7 mouse cellular contexts compared by ENCODE assay signal in genomic region chr6:72407119-72407518, GRCm38 (mm10). TPM values are rescaled to one million over a fixed set of nuclear protein-coding genes. Genes with fewer than 3 reads are reported as not detected.
DNase-seq lines count a peak whose midpoint lies in the region; ATAC-seq and TF ChIP-seq lines count a peak whose summit lies in the region.

No protein-coding gene starts in this region.

- WGBS in intestine, embryonic 15.5 days, result 3% methylated on average over 5 of the region's 5 CpGs
- WGBS in midbrain, embryonic 11.5 days, result 3% methylated on average over 5 of the region's 5 CpGs
- WGBS in small intestine, adult 2 months, result 6% methylated on average over 5 of the region's 5 CpGs

- ATAC-seq in intestine, embryonic 15.5 days, result peak; percentile 76
- ATAC-seq in midbrain, embryonic 11.5 days (ENCODE audit: low FRiP score), result peak; percentile 68

- no peaks in the 10 kb centered on the region for H3K9me3 ChIP-seq in intestine, embryonic 15.5 days
- no peaks in the 10 kb centered on the region for H3K9me3 ChIP-seq in midbrain, embryonic 11.5 days (ENCODE audit: control insufficient read depth, low read length)

- no peak for TF ChIP-seq POLR2A in small intestine, adult 2 months (IDR thresholded peaks at IDR 0.05; ENCODE audit: low read depth, low read length)

- H3K4me1 ChIP-seq in intestine, embryonic 15.5 days (replicated peaks), result no peaks in the 10 kb centered on the region
- H3K4me1 ChIP-seq in midbrain, embryonic 11.5 days (ENCODE audit: control insufficient read depth, insufficient read depth, low read length), result no peaks in the 10 kb centered on the region
- no peaks in the 10 kb centered on the region for H3K4me1 ChIP-seq in small intestine, adult 2 months (ENCODE audit: control insufficient read depth, insufficient read depth, insufficient read length, low read length)

- intact Hi-C loops in left cerebral cortex, postnatal 36 days (cut with DNase I), result loop anchor here (5.0 kb wide), 1 partner anchor 40 kb away; the partner anchor contains the start of gene Rnf181

- H3K27ac ChIP-seq in intestine, embryonic 15.5 days, result no peak overlapping the region
- H3K27ac ChIP-seq in midbrain, embryonic 11.5 days (ENCODE audit: low read depth, low read length), result no peak overlapping the region
- no peak overlapping the region for H3K27ac ChIP-seq in small intestine, adult 2 months (ENCODE audit: insufficient read depth, low read depth, low read length)

- H3K27me3 ChIP-seq in intestine, embryonic 15.5 days (replicated peaks), result no peaks in the 10 kb centered on the region
- H3K27me3 ChIP-seq in midbrain, embryonic 11.5 days (ENCODE audit: control insufficient read depth, insufficient read depth, low read length), result no peaks in the 10 kb centered on the region
- no peaks in the 10 kb centered on the region for H3K27me3 ChIP-seq in small intestine, adult 2 months (ENCODE audit: control insufficient read depth, insufficient read depth, low read length)

- no peak overlapping the region for H3K9ac ChIP-seq in intestine, embryonic 15.5 days
- H3K9ac ChIP-seq in midbrain, embryonic 11.5 days (ENCODE audit: low read length), result no peak overlapping the region

- DNase-seq in WW6 (ENCODE audit: low read depth, low spot score), result peak; percentile 74
- DNase-seq in cerebellum, postnatal 14 days, result peak; percentile 86 to 91
- DNase-seq in gastrocnemius, adult 18-20 months (ENCODE audit: low spot score), result peak; percentile 86
- peak; percentile 74 for DNase-seq in left cerebral cortex, postnatal 36 days (ENCODE audit: low spot score in 2 of 2)
- peak; percentile 98 for DNase-seq in midbrain, embryonic 11.5 days (ENCODE audit: low spot score, missing footprints)

- no peaks in the 10 kb centered on the region for H3K36me3 ChIP-seq in intestine, embryonic 15.5 days
- H3K36me3 ChIP-seq in midbrain, embryonic 11.5 days (ENCODE audit: control insufficient read depth, insufficient read depth, low read length), result no peaks in the 10 kb centered on the region
- no peaks in the 10 kb centered on the region for H3K36me3 ChIP-seq in small intestine, adult 2 months (ENCODE audit: control insufficient read depth, insufficient read depth, low read length)

- H3K4me3 ChIP-seq in intestine, embryonic 15.5 days (replicated peaks), result no peak overlapping the region
- no peak overlapping the region for H3K4me3 ChIP-seq in midbrain, embryonic 11.5 days (ENCODE audit: low read depth, low read length)
- no peak overlapping the region for H3K4me3 ChIP-seq in small intestine, adult 2 months (ENCODE audit: low read depth, low read length)

- H3K4me2 ChIP-seq in intestine, embryonic 15.5 days (replicated peaks), result no peak overlapping the region
- no peak overlapping the region for H3K4me2 ChIP-seq in midbrain, embryonic 11.5 days

- peak; percentile 95 for TF ChIP-seq CTCF in small intestine, adult 2 months (IDR thresholded peaks at IDR 0.05; ENCODE audit: extremely low read depth, insufficient read length, insufficient replicate concordance, low read depth, low read length)

RNA-seq across cellular contexts. Expression of gene Ggcx, which starts 7.0 kb away (rescaled TPM):
- 10 to 100 TPM; 12.2 to 12.7 TPM for total RNA-seq in gastrocnemius, adult 18-20 months (2021)
- 23.8 and 23.9 TPM in 2 replicates for polyA plus RNA-seq in intestine, embryonic 15.5 days (2015; fragmentation: Nextera tagmentation; extraction: Ambion mirVana)
- 10 to 100 TPM; 21.7 to 27.0 TPM for total RNA-seq in left cerebral cortex, postnatal 36 days (2021)
- polyA plus RNA-seq in midbrain, embryonic 11.5 days (2014; fragmentation: Nextera tagmentation; extraction: Ambion mirVana), result 9.4 and 12.2 TPM in 2 replicates
- polyA plus RNA-seq in small intestine, adult 2 months (2012; rRNA removed), result 5.6 and 6.1 TPM in 2 replicates

RNA-seq across cellular contexts. Expression of gene Vamp8, which starts 16.6 kb away (rescaled TPM):
- 10 to 100 TPM; 44.3 to 55.4 TPM for total RNA-seq in gastrocnemius, adult 18-20 months (2021)
- polyA plus RNA-seq in intestine, embryonic 15.5 days (2015; fragmentation: Nextera tagmentation; extraction: Ambion mirVana), result 193 and 229 TPM in 2 replicates
- 10 to 100 TPM; 12.6 to 13.8 TPM for total RNA-seq in left cerebral cortex, postnatal 36 days (2021)
- 27.6 and 32.0 TPM in 2 replicates for polyA plus RNA-seq in midbrain, embryonic 11.5 days (2014; fragmentation: Nextera tagmentation; extraction: Ambion mirVana)
- polyA plus RNA-seq in small intestine, adult 2 months (2012; rRNA removed), result 124 and 243 TPM in 2 replicates

RNA-seq across cellular contexts. Expression of gene Vamp5, which starts 26.9 kb away (rescaled TPM):
- total RNA-seq in gastrocnemius, adult 18-20 months (2021), result 100 to 1,000 TPM; 107 to 121 TPM
- polyA plus RNA-seq in intestine, embryonic 15.5 days (2015; fragmentation: Nextera tagmentation; extraction: Ambion mirVana), result 19.2 and 19.4 TPM in 2 replicates
- 1 to 10 TPM; 4.0 to 4.3 TPM for total RNA-seq in left cerebral cortex, postnatal 36 days (2021)
- polyA plus RNA-seq in midbrain, embryonic 11.5 days (2014; fragmentation: Nextera tagmentation; extraction: Ambion mirVana), result 13.4 and 15.4 TPM in 2 replicates
- 14.8 and 19.8 TPM in 2 replicates for polyA plus RNA-seq in small intestine, adult 2 months (2012; rRNA removed)

RNA-seq across cellular contexts. Expression of gene Mat2a, which starts 32.2 kb away (rescaled TPM):
- 10 to 100 TPM; 97.2 to 98.0 TPM for total RNA-seq in gastrocnemius, adult 18-20 months (2021)
- polyA plus RNA-seq in intestine, embryonic 15.5 days (2015; fragmentation: Nextera tagmentation; extraction: Ambion mirVana), result 290 and 308 TPM in 2 replicates
- total RNA-seq in left cerebral cortex, postnatal 36 days (2021), result 100 to 1,000 TPM; 164 to 176 TPM
- 463 and 499 TPM in 2 replicates for polyA plus RNA-seq in midbrain, embryonic 11.5 days (2014; fragmentation: Nextera tagmentation; extraction: Ambion mirVana)
- 19.5 and 20.1 TPM in 2 replicates for polyA plus RNA-seq in small intestine, adult 2 months (2012; rRNA removed)

RNA-seq across cellular contexts. Expression of gene Rnf181, which starts 40.4 kb away (rescaled TPM):
- 10 to 100 TPM; 27.0 to 27.6 TPM for total RNA-seq in gastrocnemius, adult 18-20 months (2021)
- 122 and 133 TPM in 2 replicates for polyA plus RNA-seq in intestine, embryonic 15.5 days (2015; fragmentation: Nextera tagmentation; extraction: Ambion mirVana)
- 10 to 100 TPM; 71.6 to 76.2 TPM for total RNA-seq in left cerebral cortex, postnatal 36 days (2021)
- 102 TPM in 2 replicates for polyA plus RNA-seq in midbrain, embryonic 11.5 days (2014; fragmentation: Nextera tagmentation; extraction: Ambion mirVana)
- 59.5 and 97.6 TPM in 2 replicates for polyA plus RNA-seq in small intestine, adult 2 months (2012; rRNA removed)
